Mouse (Mus musculus) heart, postnatal 0 days (tissue): Measurements from ENCODE around the gene Mylk. TPM values are rescaled to one million over a fixed set of nuclear protein-coding genes. Genes with fewer than 3 reads are reported as not detected.

Experiments
- ATAC-seq: fragments of 200-750 bp; cut with Nextera tagmentation; 2 replicates; pipeline ENCODE4 v1.8.0; 2017; ENCODE audit warnings: low read depth, moderate number of reproducible peaks, moderate library complexity; ENCODE audit not compliant: insufficient read depth
- DNase-seq: peaks from one replicate; pipeline ENCODE4 v3.0.0-alpha.2; 2016; ENCODE audit warnings: low spot score
- H3K27ac ChIP-seq: fragments of 300-500 bp; sonication (generic); 2 replicates; pipeline ENCODE4 v1.5.1; 2014; ENCODE audit warnings: low read depth, mild to moderate bottlenecking
- H3K27me3 ChIP-seq: fragments of 300-500 bp; sonication (generic); 2 replicates; pipeline ENCODE4 v1.6.1; 2014; ENCODE audit warnings: low read length, mixed read lengths; ENCODE audit not compliant: control insufficient read depth, insufficient read depth
- H3K36me3 ChIP-seq: fragments of 300-500 bp; sonication (generic); replicated peaks from 2 replicates; pipeline ENCODE4 v1.6.1; 2014; ENCODE audit warnings: low read length, mixed read lengths; ENCODE audit not compliant: control insufficient read depth, insufficient read depth
- H3K4me1 ChIP-seq: fragments of 300-500 bp; sonication (generic); 2 replicates; pipeline ENCODE4 v1.6.1; 2014; ENCODE audit warnings: antibody characterized with exemption; ENCODE audit not compliant: control insufficient read depth, insufficient read depth
- H3K4me2 ChIP-seq: fragments of 300-500 bp; sonication (generic); 2 replicates; pipeline ENCODE4 v1.6.1; 2014; ENCODE audit warnings: low read depth, mild to moderate bottlenecking, low read length, moderate library complexity
- H3K4me3 ChIP-seq: fragments of 300-500 bp; sonication (generic); 2 replicates; pipeline ENCODE4 v1.5.1; 2014; ENCODE audit warnings: low read depth, low read length
- H3K9ac ChIP-seq: fragments of 300-500 bp; sonication (generic); replicated peaks from 2 replicates; pipeline ENCODE4 v1.6.1; 2014; ENCODE audit warnings: low read depth, low read length, mixed read lengths
- H3K9me3 ChIP-seq: fragments of 300-500 bp; sonication (generic); replicated peaks from 2 replicates; pipeline ENCODE4 v1.6.1; 2016; ENCODE audit warnings: low read length; ENCODE audit not compliant: control insufficient read depth
- CTCF ChIP-seq: IDR thresholded peaks from 2 replicates; pipeline ENCODE4 v1.5.1; 2016; ENCODE audit warnings: antibody characterized with exemption, control low read depth, low read depth
- EP300 ChIP-seq: IDR thresholded peaks from 2 replicates; pipeline ENCODE4 v1.6.1; 2016; ENCODE audit warnings: antibody characterized with exemption, low read depth
- WGBS: fragments of 180-500 bp; shearing (Covaris S2); extraction: QIAGEN DNeasy Blood & Tissue Kit; methylation state at CpG from one replicate; pipeline ENCODE4 v1.1.7; 2014; 5-methylcytosine and 5-hydroxymethylcytosine counted together
- polyA plus RNA-seq: library from polyadenylated mRNA; unstranded; fragments of >200 nt; fragmentation: Nextera tagmentation; extraction: Ambion mirVana; gene quantifications from 2 replicates; pipeline ENCODE4 v1.2.1, GENCODE M21; 2015
- total RNA-seq: library from RNA; depleted of rRNA; stranded (reverse); fragments of >200 nt; gene quantifications from 2 replicates; pipeline ENCODE4 v1.2.3, GENCODE M21; 2014; ENCODE audit warnings: low replicate concordance

Mylk gene
- total and polyA plus RNA-seq, 2 experiments from 2014 or later: 6.2 to 148 TPM

DNA sequence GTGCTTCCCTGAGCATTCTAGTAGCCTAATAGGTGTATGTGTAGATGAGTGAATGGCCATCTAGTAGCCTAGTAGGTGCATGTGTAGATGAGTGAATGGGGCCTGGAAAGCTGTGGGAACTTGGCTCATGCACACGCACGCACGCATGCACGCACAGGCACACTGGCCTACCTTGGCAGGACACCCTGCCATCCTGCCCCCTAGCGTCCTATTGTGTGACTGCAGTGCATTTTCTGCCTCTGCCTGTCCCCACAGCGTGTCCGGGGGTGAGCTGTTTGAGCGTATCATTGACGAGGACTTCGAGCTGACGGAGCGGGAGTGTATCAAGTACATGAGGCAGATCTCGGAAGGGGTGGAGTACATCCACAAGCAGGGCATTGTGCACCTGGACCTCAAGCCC lies 231.6 kb downstream of the Mylk start:
- Histone ChIP-seq H3K4me2 (no peak overlapping the region), H3K27ac (no peak overlapping the region), H3K27me3 (no peaks in the 10 kb centered on the region), H3K4me3 (no peak overlapping the region), H3K9ac (no peak overlapping the region), H3K36me3 (peaks cover 3% of the 10 kb centered on the region; the same call in 1 of the 2 replicates), H3K4me1 (peaks cover 12% of the 10 kb centered on the region; the same call in 1 of the 2 replicates), H3K9me3 (no peaks in the 10 kb centered on the region)
- 82% methylated on average over 13 of the region's 13 CpGs for WGBS
- DNase-seq: no peak
- no peak for ATAC-seq
- TF ChIP-seq CTCF (peak; percentile 42), EP300 (no peak)

DNA sequence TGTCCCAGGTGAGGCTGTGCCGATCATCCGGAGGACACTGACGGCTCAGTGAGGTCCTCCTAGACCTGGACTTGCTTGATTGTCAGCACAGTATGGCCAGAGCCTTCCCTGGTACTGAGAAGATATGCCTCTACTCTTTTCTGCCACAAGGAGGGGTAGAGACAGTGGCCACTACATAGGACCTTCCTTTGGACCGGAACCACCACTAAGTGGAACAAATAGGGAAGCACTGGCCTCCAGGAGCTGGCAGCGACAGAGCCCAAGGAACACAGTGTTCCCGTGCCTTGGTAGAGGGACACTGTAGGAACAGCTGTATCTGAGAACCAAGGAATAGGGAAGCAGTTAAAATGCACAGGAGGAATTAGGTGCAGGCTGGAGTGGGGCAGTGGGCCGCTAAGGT lies 233.0 kb downstream of the Mylk start:
- DNase-seq (no peak), ATAC-seq (no peak)
- H3K9ac ChIP-seq: no peak overlapping the region
- no peak overlapping the region for H3K27ac ChIP-seq
- TF ChIP-seq EP300 (no peak), CTCF (no peak)
- 86% methylated on average over 7 of the region's 7 CpGs for WGBS
- H3K4me1 ChIP-seq: peaks cover 12% of the 10 kb centered on the region; the same call in 1 of the 2 replicates
- no peak overlapping the region for H3K4me3 ChIP-seq
- H3K27me3 ChIP-seq: no peaks in the 10 kb centered on the region
- H3K9me3 ChIP-seq: no peaks in the 10 kb centered on the region
- peaks cover 3% of the 10 kb centered on the region; the same call in 1 of the 2 replicates for H3K36me3 ChIP-seq
- no peak overlapping the region for H3K4me2 ChIP-seq

DNA sequence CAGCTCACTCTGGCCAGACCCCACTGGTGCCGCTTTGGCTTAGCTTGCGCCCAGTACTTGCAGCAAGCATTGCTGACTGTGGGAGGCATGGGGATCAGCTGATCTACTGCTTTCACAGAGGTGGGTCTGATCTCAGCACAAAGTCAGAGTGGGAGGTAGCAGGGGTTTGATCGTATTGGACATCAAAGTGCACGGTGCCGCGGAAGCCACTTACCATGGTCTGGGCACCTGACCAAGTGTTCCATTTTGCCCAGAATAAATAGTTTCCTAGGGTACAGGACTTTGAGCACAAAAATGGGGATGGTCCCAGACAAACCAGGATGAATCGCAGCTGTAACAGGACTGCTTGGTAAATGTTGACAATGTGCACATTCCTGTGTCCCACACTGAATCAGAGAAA lies 236.0 kb downstream of the Mylk start:
- no peak for TF ChIP-seq EP300
- TF ChIP-seq CTCF: no peak
- H3K27ac ChIP-seq: no peak overlapping the region
- H3K27me3 ChIP-seq: no peaks in the 10 kb centered on the region
- WGBS: 73% methylated on average over 7 of the region's 7 CpGs
- no peak overlapping the region for H3K4me3 ChIP-seq
- H3K9ac ChIP-seq: no peak overlapping the region
- peaks cover 3% of the 10 kb centered on the region; the same call in 1 of the 2 replicates for H3K36me3 ChIP-seq
- no peak for DNase-seq
- H3K9me3 ChIP-seq: no peaks in the 10 kb centered on the region
- ATAC-seq: no peak
- H3K4me2 ChIP-seq: no peak overlapping the region
- peaks cover 5% of the 10 kb centered on the region; the same call in 1 of the 2 replicates for H3K4me1 ChIP-seq

DNA sequence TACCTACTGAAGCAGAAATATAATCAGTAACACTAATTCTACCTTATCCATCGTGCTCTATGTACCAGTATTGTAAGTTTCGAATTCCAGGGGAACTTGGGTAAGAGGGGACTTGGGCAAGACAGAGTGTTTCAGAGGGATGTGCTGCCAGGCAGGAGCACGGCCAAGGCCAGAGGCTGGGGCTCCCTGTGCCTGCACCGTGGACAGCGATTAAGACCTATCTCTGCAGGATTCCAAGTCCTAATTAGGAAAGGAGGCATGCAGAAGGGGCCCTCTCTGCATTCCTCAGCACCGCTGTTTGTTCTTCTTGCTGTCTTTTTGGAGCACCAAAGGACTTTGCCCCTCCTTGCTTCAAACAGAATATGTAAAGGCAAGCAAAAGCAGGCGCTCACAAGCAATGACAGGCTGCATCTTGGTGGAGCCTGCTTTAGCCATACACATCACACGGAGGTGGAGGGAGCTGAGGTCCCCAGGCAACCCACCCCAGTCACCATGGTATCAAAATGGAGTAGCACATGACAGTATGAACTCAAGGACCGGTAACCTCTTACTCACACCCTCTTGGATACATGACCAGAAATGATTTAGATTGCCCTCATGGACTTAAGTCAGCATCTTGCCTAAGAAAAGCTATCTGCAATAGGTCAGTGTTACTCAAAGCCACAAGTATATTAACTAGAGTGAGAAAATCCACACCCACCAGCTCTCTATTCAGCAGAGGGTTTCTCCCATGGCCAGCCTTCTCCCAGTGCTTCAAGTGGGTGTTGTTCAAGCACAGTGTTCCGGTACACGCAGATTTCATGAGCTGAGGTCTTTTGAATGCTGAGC lies 239.4 kb downstream of the Mylk start:
- ATAC-seq (peak; percentile 44), DNase-seq (no peak)
- no peaks in the 10 kb centered on the region for H3K36me3 ChIP-seq
- 39% methylated on average over 11 of the region's 11 CpGs for WGBS
- peaks cover 5% of the 10 kb centered on the region; the same call in 1 of the 2 replicates for H3K4me1 ChIP-seq
- no peak overlapping the region for H3K4me3 ChIP-seq
- no peaks in the 10 kb centered on the region for H3K9me3 ChIP-seq
- TF ChIP-seq CTCF (no peak), EP300 (no peak)
- H3K27ac ChIP-seq: no peak overlapping the region
- H3K9ac ChIP-seq: no peak overlapping the region
- H3K27me3 ChIP-seq: no peaks in the 10 kb centered on the region
- H3K4me2 ChIP-seq: no peak overlapping the region

DNA sequence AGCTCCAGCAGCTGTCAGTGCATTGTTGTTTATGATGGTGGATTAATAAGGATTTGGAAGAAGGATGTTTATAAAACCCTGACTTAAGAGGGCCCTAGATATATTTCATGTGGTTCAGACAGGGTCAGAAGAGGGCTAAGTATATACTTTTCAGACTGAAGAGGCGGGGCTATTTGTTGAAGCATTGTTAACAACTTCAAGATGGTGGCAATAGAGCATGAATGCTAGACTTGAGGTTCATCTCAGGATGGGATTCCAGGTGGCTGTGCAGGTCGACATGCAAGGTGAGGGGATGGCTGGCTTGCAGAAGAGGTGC lies 240.0 kb downstream of the Mylk start:
- TF ChIP-seq CTCF (no peak), EP300 (no peak)
- H3K4me2 ChIP-seq: no peak overlapping the region
- H3K4me1 ChIP-seq: peaks cover 5% of the 10 kb centered on the region; the same call in 1 of the 2 replicates
- WGBS: 95% methylated on average over 2 of the region's 2 CpGs
- no peaks in the 10 kb centered on the region for H3K27me3 ChIP-seq
- H3K4me3 ChIP-seq: no peak overlapping the region
- no peak for ATAC-seq
- H3K9me3 ChIP-seq: no peaks in the 10 kb centered on the region
- H3K27ac ChIP-seq: no peak overlapping the region
- no peak overlapping the region for H3K9ac ChIP-seq
- DNase-seq: no peak
- H3K36me3 ChIP-seq: no peaks in the 10 kb centered on the region
